Mouse (Mus musculus) embryo, embryonic 11.5 days (tissue): Measurements from ENCODE around the gene Podxl2.

Experiments used
- DNase-seq: peaks from one replicate; pipeline ENCODE4 v3.0.0-alpha.2; 2012; ENCODE audit warnings: low read depth, low spot score

Gene Podxl2

DNA sequence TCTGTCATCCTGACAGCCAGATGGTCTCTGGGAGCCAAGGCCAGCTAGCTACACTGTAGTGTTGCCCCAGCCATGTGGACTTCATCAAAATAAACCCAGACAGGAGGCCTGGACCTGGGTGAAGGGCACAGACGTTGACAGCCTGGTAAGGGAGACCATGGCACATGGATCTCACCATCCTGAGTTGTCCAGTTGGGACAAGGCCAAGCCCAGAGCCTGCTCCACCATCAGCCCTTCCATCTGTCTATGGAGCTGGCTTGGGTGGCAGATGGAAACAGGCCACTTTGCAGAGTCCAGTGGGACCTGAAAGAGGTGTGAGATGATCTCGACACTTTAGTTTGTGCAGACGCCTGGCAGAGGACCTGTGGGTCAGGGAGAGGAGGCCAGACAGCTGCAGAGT lies 74.1 kb downstream of the Podxl2 start:
- no peak for DNase-seq

DNA sequence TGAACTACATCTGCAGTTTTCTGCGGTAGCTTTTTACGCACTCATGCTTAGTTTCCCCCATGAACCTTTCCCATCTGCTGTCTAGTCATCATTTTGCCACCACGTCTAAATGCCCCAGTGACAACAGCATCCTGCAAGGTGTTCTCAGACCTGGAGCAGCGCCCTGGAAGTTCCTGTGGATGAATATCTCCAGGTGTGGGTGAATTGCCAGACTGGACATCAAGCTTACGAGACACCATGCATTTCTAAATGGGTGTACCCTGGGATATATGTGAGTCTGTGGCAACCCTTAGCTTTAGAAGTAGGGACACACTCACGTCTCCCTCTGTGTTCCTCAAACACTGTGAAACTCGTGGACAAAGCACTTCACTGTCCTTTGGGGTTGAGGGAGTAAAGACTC lies 74.7 kb downstream of the Podxl2 start:
- DNase-seq: no peak

DNA sequence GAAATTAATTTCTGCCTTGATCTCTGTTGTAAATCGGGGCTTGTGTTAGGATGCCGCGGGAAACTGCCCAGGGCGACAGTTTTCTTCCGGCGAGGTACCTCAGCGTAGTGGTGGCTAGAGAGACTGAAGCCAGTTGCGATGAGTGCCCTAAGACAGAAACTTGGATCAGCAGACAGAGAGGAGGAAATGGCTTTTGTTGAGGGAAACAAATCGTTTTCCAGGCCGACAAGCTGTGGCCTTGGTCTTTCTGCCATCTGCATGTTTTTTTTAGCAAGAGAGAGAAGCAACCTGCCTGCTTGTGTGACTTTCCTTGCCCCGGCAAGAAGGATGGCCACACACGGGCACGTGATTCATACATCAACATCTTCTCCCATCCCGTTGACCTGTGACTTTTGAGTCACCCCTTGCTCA lies 80.3 kb downstream of the Podxl2 start:
- no peak for DNase-seq

DNA sequence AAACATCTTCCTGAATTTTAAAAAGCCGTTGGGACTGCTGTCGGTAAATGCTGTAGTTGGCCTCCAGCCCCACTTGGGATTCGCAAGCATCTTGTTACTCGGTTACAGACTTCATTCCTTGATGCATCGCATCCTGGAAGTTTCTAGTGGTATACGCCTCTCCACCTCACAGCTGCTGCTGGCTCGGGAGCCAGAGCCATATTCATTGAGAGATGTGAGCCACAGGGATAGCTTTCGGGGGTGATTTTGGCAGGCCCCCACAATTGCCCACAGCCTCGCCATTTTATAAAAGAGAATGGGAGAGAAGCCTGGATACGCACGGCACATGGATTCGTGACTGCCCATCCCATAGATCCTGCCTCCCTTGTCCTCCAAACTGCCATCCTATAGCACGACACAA lies 81.0 kb downstream of the Podxl2 start:
- no peak for DNase-seq

DNA sequence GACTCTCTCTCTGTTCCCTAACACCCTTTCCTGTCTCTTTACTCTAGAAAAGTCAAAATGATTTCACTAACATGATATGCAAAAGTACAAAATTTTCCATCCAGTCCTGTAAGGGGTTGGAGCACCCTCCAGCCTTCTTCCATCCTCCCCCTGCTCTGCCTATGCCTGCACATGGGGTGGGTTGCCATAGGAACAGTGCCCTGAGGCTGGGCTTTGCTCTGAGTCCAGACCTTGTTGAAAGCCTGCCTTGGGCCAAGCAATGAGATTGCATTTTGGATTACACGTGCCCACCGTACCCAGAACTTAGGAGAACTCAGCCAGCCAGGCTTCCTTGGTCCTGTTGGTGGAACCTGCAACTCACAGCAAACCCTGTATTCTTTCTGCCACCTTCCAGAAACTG lies 81.6 kb downstream of the Podxl2 start:
- DNase-seq: no peak
